Mouse (Mus musculus) hematopoietic multipotent progenitor cell, adult 10-12 weeks (in vitro differentiated cells): ENCODE measurements around the gene Tada2a. TPM values are rescaled to one million over a fixed set of nuclear protein-coding genes. Genes with fewer than 3 reads are reported as not detected.

Source experiments
- polyA plus RNA-seq: library from polyadenylated mRNA; stranded (reverse); fragments of >175 nt; gene quantifications from 2 replicates; pipeline ENCODE4 v1.2.3, GENCODE M21; 2012; ENCODE audit warnings: low replicate concordance

Tada2a gene
- polyA plus RNA-seq, result 0.37 and 1.1 TPM in 2 replicates

DNA sequence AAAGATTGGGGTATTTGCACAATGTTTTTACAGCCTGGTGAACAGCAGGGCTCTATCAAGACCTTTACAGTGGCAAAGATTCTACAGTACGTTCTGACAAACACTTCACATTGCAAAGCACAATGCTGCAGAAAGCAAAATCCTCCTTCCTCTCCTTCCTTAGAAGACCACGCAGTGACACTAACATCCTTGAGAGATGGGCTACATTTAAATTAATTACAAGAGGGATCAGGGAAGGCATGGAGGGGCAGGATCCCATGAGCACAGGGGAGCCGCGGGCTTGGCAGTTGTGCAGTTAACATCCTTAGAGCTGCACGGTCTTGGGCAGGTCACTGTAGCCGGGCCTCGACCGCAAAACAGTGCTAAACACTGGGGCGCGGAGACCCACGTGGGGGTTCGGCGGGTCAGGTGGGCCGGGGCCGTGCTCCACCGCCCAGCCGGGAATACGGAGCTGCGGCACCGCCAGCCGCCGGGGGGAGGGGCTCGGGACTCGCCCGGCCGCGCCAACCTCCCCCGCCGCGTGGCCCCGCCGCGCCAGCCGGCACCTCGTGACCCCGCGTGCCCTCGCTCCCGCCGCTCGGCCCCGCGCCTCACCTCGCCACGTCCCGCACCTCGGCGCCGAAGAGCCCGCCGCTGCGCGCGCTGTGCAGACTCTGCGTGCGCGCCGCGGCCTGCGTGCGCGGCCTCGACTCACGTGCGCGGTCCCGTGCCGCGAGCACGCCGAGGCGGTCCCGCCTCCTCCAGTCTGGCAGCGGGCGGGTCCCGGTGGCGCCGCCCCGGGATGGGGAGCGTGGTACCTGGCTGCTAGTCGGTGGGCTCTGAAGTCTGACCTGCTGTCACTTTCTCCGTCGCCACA lies at the start of gene Tada2a, which contains the start of gene Acaca:
Gene Tada2a, minus strand, starts transcription at position 658 of the 856 bp plus-strand sequence.
Gene Acaca, plus strand, starts transcription at position 730 of the 856 bp plus-strand sequence.

GRCm38 (mm10) chr11:84167046-84167526 lies 37.7 kb upstream of the Tada2a start, which contains the start of gene Gm11437:
Gene Gm11437, minus strand, starts transcription at chr11:84167476.

GRCm38 (mm10) chr11:84069034-84069370 lies 60.4 kb downstream of the Tada2a start, which contains the start of gene Dusp14:
Gene Dusp14, minus strand, starts transcription at chr11:84069261.

Other genes with a start within 250 kb of the Tada2a start
- 2.8 and 3.4 TPM in 2 replicates for gene Ddx52, start 187.5 kb downstream of the Tada2a start, polyA plus RNA-seq
- 6.6 and 22.6 TPM in 2 replicates for gene Synrg, start 165.2 kb downstream of the Tada2a start, polyA plus RNA-seq
- gene Dusp14, start 60.3 kb downstream of the Tada2a start, polyA plus RNA-seq, result 0.30 and 0.82 TPM in 2 replicates
- gene Acaca, start 72 bp upstream of the Tada2a start, polyA plus RNA-seq, result 7.1 and 8.0 TPM in 2 replicates
- not detected in 2 replicates for gene Gm11437, start 37.9 kb upstream of the Tada2a start, polyA plus RNA-seq